Mouse (Mus musculus) forebrain, embryonic 14.5 days (tissue): ENCODE measurements around the gene Atxn7l2. TPM values are rescaled to one million over a fixed set of nuclear protein-coding genes. Genes with fewer than 3 reads are reported as not detected.

Experiments used
- ATAC-seq: fragments of 200-750 bp; cut with Nextera tagmentation; 2 replicates; pipeline ENCODE4 v1.8.0; 2017; ENCODE audit warnings: mild to moderate bottlenecking, moderate library complexity
- DNase-seq: peaks from one replicate; pipeline ENCODE4 v3.0.0-alpha.2; 2015; ENCODE audit warnings: low spot score
- H3K27ac ChIP-seq: fragments of 300-500 bp; sonication (generic); 2 replicates; pipeline ENCODE4 v1.5.1; 2014; ENCODE audit warnings: low read depth, mild to moderate bottlenecking, control low read depth, low read length, moderate library complexity
- H3K27me3 ChIP-seq: fragments of 300-500 bp; sonication (generic); replicated peaks from 2 replicates; pipeline ENCODE4 v1.6.1; 2014; ENCODE audit warnings: low read length, control low read depth, mixed read lengths; ENCODE audit not compliant: control insufficient read depth, insufficient read depth
- H3K36me3 ChIP-seq: fragments of 300-500 bp; sonication (generic); 2 replicates; pipeline ENCODE4 v1.6.1; 2014; ENCODE audit warnings: low read length, control low read depth; ENCODE audit not compliant: control insufficient read depth, insufficient read depth
- H3K4me1 ChIP-seq: fragments of 300-500 bp; sonication (generic); 2 replicates; pipeline ENCODE4 v1.6.1; 2014; ENCODE audit warnings: antibody characterized with exemption, low read length, control low read depth; ENCODE audit not compliant: control insufficient read depth, insufficient read depth
- H3K4me2 ChIP-seq: fragments of 300-500 bp; sonication (generic); 2 replicates; pipeline ENCODE4 v1.6.1; 2014; ENCODE audit warnings: mild to moderate bottlenecking, control low read depth, low read length
- H3K4me3 ChIP-seq: fragments of 300-500 bp; sonication (generic); 2 replicates; pipeline ENCODE4 v1.5.1; 2014; ENCODE audit warnings: low read depth, low read length, control low read depth
- H3K9ac ChIP-seq: fragments of 300-500 bp; sonication (generic); 2 replicates; pipeline ENCODE4 v1.6.1; 2014; ENCODE audit warnings: mild to moderate bottlenecking, low read length, control low read depth, moderate library complexity
- H3K9me3 ChIP-seq: fragments of 300-500 bp; sonication (generic); replicated peaks from 2 replicates; pipeline ENCODE4 v1.6.1; 2016; ENCODE audit warnings: low read length, control low read depth, mixed read lengths; ENCODE audit not compliant: control insufficient read depth
- WGBS: fragments of 180-500 bp; shearing (Covaris S2); extraction: QIAGEN DNeasy Blood & Tissue Kit; methylation state at CpG from one replicate; pipeline ENCODE4 v1.1.7; 2014; 5-methylcytosine and 5-hydroxymethylcytosine counted together
- polyA plus RNA-seq: library from polyadenylated mRNA; unstranded; fragments of >200 nt; fragmentation: Nextera tagmentation; extraction: Ambion mirVana; gene quantifications from 2 replicates; pipeline ENCODE4 v1.2.1, GENCODE M21; 2014

Atxn7l2 gene
- polyA plus RNA-seq, 1 experiment from 2014 or later, result 24.1 TPM

GRCm38 (mm10) chr3:108200329-108201323, 10.1 kb downstream of the Atxn7l2 start, which contains the start of gene Cyb561d1:
TSS of gene Cyb561d1 (minus strand) at chr3:108201212.
- H3K4me3 ChIP-seq, result peak within 1 kb of the TSS; percentile 48
- H3K27ac ChIP-seq, result peak within 1 kb of the TSS; percentile 72
- peaks cover 21% of the 10 kb centered on the region for H3K4me1 ChIP-seq
- H3K4me2 ChIP-seq, result peak within 1 kb of the TSS; percentile 54
- H3K9ac ChIP-seq, result peak within 1 kb of the TSS; percentile 63
- peaks cover 53% of the 10 kb centered on the region for H3K36me3 ChIP-seq
- peak; percentile 89 for DNase-seq
- WGBS, result 2% methylated on average over 44 of the region's 44 CpGs
- peak; percentile 91 for ATAC-seq
- H3K9me3 ChIP-seq, result no peaks in the 10 kb centered on the region
- no peaks in the 10 kb centered on the region for H3K27me3 ChIP-seq

DNA sequence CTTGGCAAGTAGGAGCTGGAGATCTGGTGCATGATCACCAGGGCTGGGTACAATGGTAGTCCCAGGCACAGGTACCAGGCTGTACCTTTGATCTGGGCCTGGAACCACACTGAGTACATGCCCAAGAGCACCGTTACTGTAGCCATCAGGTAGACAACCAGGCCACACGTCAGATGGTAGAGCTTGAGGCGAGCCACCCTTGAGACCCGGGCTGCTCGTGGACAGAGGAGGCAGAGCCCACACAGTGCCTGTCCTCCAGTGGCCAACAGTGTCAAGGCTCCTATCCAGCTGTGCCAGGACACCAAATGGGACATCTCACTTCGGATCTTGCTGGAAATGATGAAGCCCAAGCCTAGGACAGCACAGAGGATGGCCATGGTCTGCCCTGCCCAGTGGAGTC, 11.5 kb downstream of the Atxn7l2 start:
- H3K4me2 ChIP-seq, result no peak overlapping the region
- peaks cover 21% of the 10 kb centered on the region for H3K4me1 ChIP-seq
- 93% methylated on average over 6 of the region's 6 CpGs for WGBS
- no peaks in the 10 kb centered on the region for H3K27me3 ChIP-seq
- DNase-seq (no peak), ATAC-seq (no peak)
- H3K36me3 ChIP-seq, result peaks cover 39% of the 10 kb centered on the region
- H3K27ac ChIP-seq, result no peak overlapping the region
- H3K9ac ChIP-seq, result no peak overlapping the region
- no peak overlapping the region for H3K4me3 ChIP-seq
- no peaks in the 10 kb centered on the region for H3K9me3 ChIP-seq

GRCm38 (mm10) chr3:108197066-108197497, 13.7 kb downstream of the Atxn7l2 start:
- ATAC-seq (peak; percentile 18), DNase-seq (peak; percentile 63)
- H3K9me3 ChIP-seq, result no peaks in the 10 kb centered on the region
- no peak overlapping the region for H3K4me3 ChIP-seq
- WGBS, result 15% methylated on average over 14 of the region's 14 CpGs
- H3K9ac ChIP-seq, result peak overlapping the region; percentile 45
- H3K27ac ChIP-seq, result peak overlapping the region; percentile 72
- no peaks in the 10 kb centered on the region for H3K27me3 ChIP-seq
- peaks cover 21% of the 10 kb centered on the region for H3K4me1 ChIP-seq
- H3K36me3 ChIP-seq, result peaks cover 20% of the 10 kb centered on the region
- peak overlapping the region; percentile 30; the same call in 1 of the 2 replicates for H3K4me2 ChIP-seq

DNA sequence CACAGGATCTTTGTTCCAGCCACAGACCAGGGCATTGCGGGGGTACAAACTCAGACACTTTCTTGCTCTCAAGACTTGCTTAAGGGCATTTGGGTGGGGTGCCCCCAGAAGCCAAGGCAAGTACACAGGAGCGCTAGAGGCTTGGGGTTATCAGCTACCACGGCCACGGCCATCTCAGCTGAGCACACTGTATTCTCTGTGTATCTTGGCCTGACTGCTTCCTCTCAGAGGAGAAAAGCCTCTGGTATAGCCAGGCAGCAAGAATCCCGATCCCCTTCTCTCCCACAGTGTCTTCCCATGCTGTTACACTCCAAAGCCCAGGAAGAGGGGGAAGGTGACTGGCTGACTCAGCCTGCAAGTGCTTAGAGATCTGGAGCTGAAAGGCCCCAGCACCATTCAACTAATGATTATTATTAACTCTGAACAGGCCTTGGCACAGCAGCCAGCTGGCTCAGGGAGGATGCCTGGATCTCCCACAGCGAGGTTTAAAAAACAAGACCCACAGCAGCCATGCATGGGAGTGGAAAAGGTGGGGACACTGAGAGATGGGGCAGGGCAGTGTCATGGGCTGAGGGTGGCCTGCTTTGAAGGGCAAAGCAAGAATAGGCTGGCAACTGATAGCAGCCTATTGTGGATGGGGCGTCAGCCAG, 14.7 kb downstream of the Atxn7l2 start:
- H3K4me2 ChIP-seq, result no peak overlapping the region
- DNase-seq, result peak; percentile 73
- H3K27me3 ChIP-seq, result no peaks in the 10 kb centered on the region
- peak; percentile 24 for ATAC-seq
- no peaks in the 10 kb centered on the region for H3K9me3 ChIP-seq
- no peak overlapping the region for H3K4me3 ChIP-seq
- 56% methylated on average over 7 of the region's 7 CpGs for WGBS
- H3K36me3 ChIP-seq, result peaks cover 21% of the 10 kb centered on the region
- H3K27ac ChIP-seq, result peak overlapping the region; percentile 75
- peaks cover 18% of the 10 kb centered on the region for H3K4me1 ChIP-seq
- H3K9ac ChIP-seq, result peak overlapping the region; percentile 26; the same call in 1 of the 2 replicates

DNA sequence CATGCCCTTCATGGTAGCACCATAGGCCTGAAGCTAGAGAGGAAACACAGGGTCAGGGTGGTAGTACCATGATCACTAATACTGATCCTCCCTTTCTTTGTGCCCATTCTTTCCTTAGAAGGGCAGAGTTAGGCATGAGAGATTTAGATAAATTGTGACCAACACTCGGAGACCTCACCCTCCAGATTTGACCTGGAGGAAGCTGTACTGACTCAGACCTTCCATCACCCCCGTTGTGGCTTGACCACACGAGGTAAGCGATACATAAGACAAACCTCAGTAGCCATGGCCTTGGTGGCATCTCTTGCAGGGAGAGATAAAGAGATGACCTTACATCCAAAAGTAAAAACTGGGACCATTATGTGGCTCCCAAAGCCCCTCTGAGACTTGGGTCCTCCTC, 15.4 kb downstream of the Atxn7l2 start:
- peaks cover 17% of the 10 kb centered on the region for H3K4me1 ChIP-seq
- no peaks in the 10 kb centered on the region for H3K9me3 ChIP-seq
- H3K27me3 ChIP-seq, result no peaks in the 10 kb centered on the region
- no peak overlapping the region for H3K9ac ChIP-seq
- H3K4me2 ChIP-seq, result no peak overlapping the region
- ATAC-seq (no peak), DNase-seq (no peak)
- no peak overlapping the region for H3K4me3 ChIP-seq
- peaks cover 23% of the 10 kb centered on the region for H3K36me3 ChIP-seq
- H3K27ac ChIP-seq, result peak overlapping the region; percentile 75; the same call in 1 of the 2 replicates
- WGBS, result 92% methylated on average over 4 of the region's 4 CpGs

DNA sequence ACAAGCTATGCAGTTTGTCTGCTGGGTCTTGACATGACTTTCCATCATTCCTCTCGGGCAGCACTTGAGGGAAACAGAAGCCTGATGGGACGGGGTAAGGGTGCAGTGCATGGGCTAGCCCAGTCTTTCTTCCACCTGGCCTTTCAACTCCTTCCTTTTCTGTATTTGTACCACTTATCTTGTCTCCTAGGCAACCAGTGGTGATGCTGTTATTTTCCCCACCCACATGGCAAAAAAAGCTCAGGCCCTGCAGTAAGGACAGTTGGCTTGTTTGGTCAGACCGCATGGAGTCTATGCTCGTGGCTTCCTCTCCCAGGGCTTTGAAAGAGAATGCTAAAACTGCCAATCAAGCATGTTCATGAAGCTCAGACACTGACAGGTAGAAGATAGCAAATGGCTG, 17.0 kb downstream of the Atxn7l2 start:
- Histone ChIP-seq H3K27me3 (no peaks in the 10 kb centered on the region), H3K4me1 (peaks cover 17% of the 10 kb centered on the region), H3K9ac (no peak overlapping the region), H3K4me2 (no peak overlapping the region), H3K36me3 (peaks cover 17% of the 10 kb centered on the region; the same call in 1 of the 2 replicates), H3K4me3 (no peak overlapping the region), H3K9me3 (no peaks in the 10 kb centered on the region), H3K27ac (no peak overlapping the region)
- ATAC-seq, result no peak
- WGBS, result 83% methylated on average over 4 of the region's 4 CpGs
- DNase-seq, result no peak

DNA sequence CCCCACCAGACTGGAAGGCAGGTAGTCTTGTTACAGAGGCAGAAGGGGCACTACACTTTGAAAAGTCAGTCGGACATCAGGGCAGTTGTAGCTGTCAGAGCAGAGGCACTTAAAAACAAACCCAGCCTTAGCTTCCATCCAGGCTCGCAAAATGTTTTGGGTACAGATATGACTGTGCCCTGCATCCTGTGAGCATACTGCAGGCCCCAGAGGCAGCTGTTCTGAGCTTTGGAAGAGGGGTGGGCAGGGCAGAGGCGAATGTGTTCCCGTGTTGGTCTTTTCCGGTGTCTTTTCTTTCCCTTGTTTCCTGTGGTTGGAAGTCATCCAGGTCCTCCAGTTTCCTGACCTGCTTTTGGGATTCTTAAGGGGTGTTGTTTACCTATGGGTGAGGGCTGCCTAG, 20.8 kb downstream of the Atxn7l2 start:
- Histone ChIP-seq H3K27ac (no peak overlapping the region), H3K27me3 (no peaks in the 10 kb centered on the region), H3K9ac (no peak overlapping the region), H3K4me3 (no peak overlapping the region), H3K4me1 (0 out of 2 replicates have a peak, but pooled peaks cover 7% of the 10 kb centered on the region), H3K9me3 (no peaks in the 10 kb centered on the region), H3K4me2 (no peak overlapping the region), H3K36me3 (peaks cover 16% of the 10 kb centered on the region; the same call in 1 of the 2 replicates)
- 72% methylated on average over 5 of the region's 5 CpGs for WGBS
- DNase-seq, result no peak
- no peak for ATAC-seq

DNA sequence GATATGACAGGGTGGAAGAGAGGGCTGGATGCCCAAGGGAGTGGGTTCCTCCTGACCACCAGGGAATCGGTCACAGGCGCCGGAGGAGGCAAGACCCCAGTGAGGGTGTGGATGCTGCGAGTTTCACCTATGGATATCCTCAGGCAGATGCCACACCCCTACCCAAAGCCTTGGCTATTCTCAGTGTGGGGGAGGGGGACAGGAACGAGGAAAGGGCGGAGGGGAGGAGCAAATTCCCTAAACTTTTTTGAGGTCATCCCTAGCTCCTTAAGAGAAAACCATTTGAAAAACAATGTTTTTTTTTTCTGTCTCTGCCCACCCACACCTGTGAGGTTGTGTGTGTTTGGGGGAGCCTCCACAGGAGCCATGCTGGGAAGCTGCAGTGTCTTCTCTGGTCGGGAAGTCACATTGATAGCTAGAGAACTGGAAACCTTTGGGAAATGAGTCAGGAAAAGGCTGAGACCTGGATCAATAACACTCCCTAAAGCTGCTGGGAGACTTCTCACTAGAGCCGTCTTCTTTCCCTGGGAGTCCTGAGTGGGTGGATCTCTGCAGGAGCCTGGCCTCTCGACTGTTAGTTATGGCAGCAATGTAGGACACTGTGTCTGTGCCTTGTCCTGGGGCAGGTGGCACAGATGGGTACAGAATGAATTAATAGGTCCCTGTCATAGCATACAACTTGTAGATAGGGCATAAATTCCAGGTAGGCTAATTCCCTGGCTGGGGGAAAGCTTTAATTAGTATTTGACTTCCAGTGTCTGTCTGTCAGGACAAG, 21.8 kb downstream of the Atxn7l2 start:
- H3K4me3 ChIP-seq, result no peak overlapping the region
- H3K4me1 ChIP-seq, result 0 out of 2 replicates have a peak, but pooled peaks cover 7% of the 10 kb centered on the region
- H3K9me3 ChIP-seq, result no peaks in the 10 kb centered on the region
- H3K9ac ChIP-seq, result no peak overlapping the region
- WGBS, result 78% methylated on average over 9 of the region's 9 CpGs
- no peaks in the 10 kb centered on the region for H3K27me3 ChIP-seq
- H3K36me3 ChIP-seq, result peaks cover 16% of the 10 kb centered on the region; the same call in 1 of the 2 replicates
- H3K27ac ChIP-seq, result no peak overlapping the region
- H3K4me2 ChIP-seq, result no peak overlapping the region
- no peak for DNase-seq
- no peak for ATAC-seq
